Mouse (Mus musculus) stomach, postnatal 0 days (tissue): Measurements from ENCODE around the gene Lgals3.

Experiments
- CTCF ChIP-seq: IDR thresholded peaks from 2 replicates; pipeline ENCODE4 v1.5.1; 2016; ENCODE audit warnings: antibody characterized with exemption, low read depth, mild to moderate bottlenecking, moderate library complexity
- EP300 ChIP-seq: optimal IDR thresholded peaks from 2 replicates; pipeline ENCODE3; 2016; ENCODE audit warnings: antibody characterized with exemption

GRCm38 (mm10) chr14:47395462-47396026, 28.0 kb downstream of the Lgals3 start:
- no peak for TF ChIP-seq CTCF
- no peak for TF ChIP-seq EP300
